Mouse (Mus musculus) thymus, adult 2 months (tissue): ENCODE results near the gene Lrrfip1.

Experiments
- CTCF ChIP-seq: fragments of 200-500 bp; IDR thresholded peaks from 2 replicates; pipeline ENCODE4 v1.5.1; 2012; ENCODE audit warnings: mild to moderate bottlenecking, control low read depth, low read length, moderate library complexity, borderline replicate concordance; ENCODE audit not compliant: control insufficient read depth, poor library complexity, insufficient read depth; ENCODE audit errors: extremely low read depth
- POLR2A ChIP-seq: fragments of 200-500 bp; IDR thresholded peaks from 2 replicates; pipeline ENCODE4 v1.6.1; 2012; ENCODE audit warnings: mild to moderate bottlenecking, low read length, control low read depth, moderate library complexity; ENCODE audit not compliant: control insufficient read depth, poor library complexity, insufficient read depth; ENCODE audit errors: extremely low read depth

- TF ChIP-seq CTCF (no peak), POLR2A (no peak)
Measured at GRCm38 (mm10) chr1:91128849-91129248, 130.3 kb downstream of the Lrrfip1 start.
